Mouse (Mus musculus): Measurements from ENCODE around the gene Babam2.

GRCm38 (mm10) chr5:31873328-31873727 lies 175.8 kb downstream of the Babam2 start:
- TF ChIP-seq CTCF (IDR thresholded peaks at IDR 0.05; ENCODE audit: low read depth, low read length) (no peak), GATA1 (IDR thresholded peaks at IDR 0.05; ENCODE audit: borderline replicate concordance, low read length) (no peak), POLR2AphosphoS5 (IDR thresholded peaks at IDR 0.05; ENCODE audit: insufficient replicate concordance, low read depth, low read length) (no peak)
